Mouse (Mus musculus) spleen, adult 2 months (tissue): ENCODE data around the gene Grik4.

ENCODE experiments used
- CTCF ChIP-seq: fragments of 200-500 bp; IDR thresholded peaks from 2 replicates; pipeline ENCODE4 v1.5.1; 2011; ENCODE audit warnings: mild to moderate bottlenecking, inconsistent platforms; ENCODE audit not compliant: insufficient read depth, insufficient read length, insufficient replicate concordance; ENCODE audit errors: extremely low read depth
- POLR2A ChIP-seq: fragments of 200-500 bp; IDR thresholded peaks from 2 replicates; pipeline ENCODE4 v1.6.1; 2011; ENCODE audit warnings: low read depth, low read length, inconsistent platforms

GRCm38 (mm10) chr9:42896421-42897210, 47.7 kb downstream of the Grik4 start:
- TF ChIP-seq CTCF = no peak
- no peak for TF ChIP-seq POLR2A
